Mouse (Mus musculus) inflammation-experienced regulatory T-cells, adult 16 weeks (primary cell): ENCODE results near the gene Slc16a11. TPM values are rescaled to one million over a fixed set of nuclear protein-coding genes. Genes with fewer than 3 reads are reported as not detected.

Experiments used
- polyA plus RNA-seq: library from polyadenylated mRNA; unstranded; fragments of 100-300 nt; shearing (Covaris generic); gene quantifications from one replicate; pipeline ENCODE4 v1.2.1, GENCODE M21; 2017

Slc16a11 gene
- polyA plus RNA-seq: 0.94 TPM

DNA sequence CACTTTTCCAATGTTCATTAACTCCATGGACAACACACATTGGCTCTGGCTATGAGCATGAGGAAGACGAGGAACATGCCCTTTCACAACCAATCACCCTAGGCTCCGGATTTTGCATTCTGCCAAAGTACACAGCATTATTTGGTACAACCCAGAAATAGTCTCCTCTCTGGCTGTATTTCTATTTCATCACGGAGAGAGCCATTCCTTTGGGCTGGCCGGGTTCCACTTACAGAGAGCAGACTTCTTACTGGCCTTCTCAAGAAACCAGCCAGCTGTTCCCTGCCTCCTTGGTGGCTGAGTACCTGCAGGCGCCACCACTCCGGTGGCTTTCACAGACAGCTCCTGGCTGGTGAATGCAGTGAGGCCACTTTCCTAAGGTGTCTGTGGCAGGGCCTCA is at the start of gene Slc16a11:
TSS of gene Slc16a11 (plus strand) at position 330 of the 400 bp plus-strand sequence.

DNA sequence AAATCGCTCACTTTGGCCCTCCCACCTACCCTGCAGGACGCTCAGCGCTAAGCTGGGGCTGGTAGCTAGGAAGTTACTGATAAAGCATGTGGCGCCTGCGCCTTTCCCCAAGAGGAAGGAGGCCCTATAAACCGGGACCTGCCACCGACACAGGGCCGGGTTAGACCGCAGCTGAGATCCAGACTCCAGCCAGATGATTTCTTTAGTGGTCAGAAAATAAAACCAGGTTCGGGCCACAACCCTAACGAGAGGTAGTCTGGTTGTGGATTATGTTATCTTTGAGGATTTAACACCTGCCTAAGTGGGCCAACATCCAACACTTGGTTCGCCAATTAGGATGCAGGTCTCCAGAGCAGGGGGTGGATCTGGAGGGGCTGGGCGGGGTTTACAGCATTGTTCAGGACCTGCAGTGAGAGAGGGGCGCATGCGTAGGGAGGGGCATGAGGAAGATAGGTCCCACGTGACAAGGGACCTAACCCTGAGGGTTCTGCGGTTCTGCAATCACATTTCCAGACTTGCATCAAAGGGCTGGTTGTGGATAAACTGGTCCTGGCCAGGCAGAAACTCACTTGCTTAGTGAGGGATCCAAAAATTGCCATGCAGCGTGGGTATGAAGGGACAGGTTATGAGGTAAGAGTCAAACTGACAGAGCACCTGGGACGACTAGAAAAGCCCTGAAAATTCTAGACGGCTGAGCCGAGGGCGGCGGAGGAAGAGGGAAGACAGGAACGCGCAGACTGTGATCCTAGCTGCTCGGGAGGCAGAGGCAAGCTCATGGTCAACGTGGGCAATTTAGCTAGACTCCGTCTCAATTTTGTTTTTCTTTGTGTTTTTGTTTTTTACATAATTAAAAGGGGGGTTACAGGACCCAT is 8.4 kb downstream of the Slc16a11 start, which contains the start of gene Slc16a13:
TSS of gene Slc16a13 (minus strand) at position 334 of the 872 bp plus-strand sequence.

DNA sequence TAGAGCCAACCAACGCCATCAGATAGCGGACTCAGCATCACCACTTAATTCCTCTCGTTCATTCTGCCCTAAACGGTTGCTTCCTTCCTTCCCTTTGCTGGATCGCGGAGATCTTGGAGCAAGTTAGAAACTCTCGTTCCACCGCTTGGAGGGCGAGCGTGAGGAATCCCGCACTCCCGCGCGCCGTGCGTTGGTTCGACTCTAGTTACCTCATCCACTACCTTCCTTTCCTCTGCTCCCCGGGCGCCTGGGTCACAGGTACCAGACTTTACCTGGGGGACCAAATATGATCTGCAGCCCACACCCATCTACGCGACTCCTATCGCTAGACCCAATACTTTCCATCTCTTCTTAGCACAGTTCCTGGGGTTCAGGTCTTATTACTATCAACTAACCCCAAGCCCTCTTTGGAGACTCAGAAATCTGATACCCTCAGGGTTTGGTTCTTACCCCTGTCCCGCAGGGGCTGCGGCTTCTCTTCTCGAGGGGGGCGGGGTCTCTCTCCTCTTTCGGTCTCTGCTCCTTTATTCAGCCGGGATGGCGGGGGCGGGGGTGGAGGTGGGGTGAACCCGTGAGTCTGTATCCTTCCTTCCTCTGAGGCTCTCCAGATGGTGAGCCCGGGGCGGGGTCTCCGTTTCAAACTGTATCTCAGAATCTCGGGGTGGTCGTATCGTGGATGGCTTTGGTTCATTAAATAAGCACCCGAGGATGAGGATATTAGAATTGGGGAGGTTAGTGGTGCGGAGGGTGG is 16.9 kb downstream of the Slc16a11 start, which contains the start of gene Bcl6b:
TSS of gene Bcl6b (minus strand) at position 539 of the 751 bp plus-strand sequence.

DNA sequence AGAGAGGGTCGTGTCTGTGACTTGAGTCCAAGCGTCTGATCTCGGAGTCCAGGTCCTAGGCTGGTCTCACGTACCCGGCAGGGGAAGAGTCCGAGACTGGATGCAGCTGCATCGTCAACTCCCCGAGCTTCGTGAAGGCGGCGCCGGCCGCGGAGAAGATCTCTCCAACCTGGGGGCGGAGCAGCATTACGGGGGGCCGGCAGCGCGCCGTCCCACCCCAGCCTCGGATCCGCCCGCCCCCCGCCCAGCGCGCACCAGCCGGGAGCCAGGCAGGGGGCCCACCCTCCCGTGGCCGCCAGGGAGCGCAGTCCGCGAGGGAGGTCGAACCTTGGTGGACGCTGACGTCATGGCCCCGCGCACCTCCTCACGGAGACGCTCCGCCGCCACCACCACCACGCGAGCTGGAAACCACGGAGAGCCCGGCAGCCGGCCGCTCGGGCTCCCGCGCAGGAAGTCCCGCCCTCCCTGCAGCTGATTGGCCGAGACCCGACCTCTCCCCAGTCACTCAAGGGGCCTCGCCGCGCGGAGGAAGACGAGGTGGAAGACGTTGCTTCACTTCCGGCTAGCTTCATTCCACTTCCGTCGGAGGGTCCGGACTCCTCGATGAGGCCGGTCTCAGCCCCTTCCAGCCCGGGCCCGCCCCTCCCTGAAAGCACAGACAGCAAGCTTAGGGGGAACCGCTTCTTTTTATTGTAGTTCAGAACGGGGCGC is 25.1 kb downstream of the Slc16a11 start, which contains the start of gene 0610010K14Rik:
TSS of gene 0610010K14Rik (minus strand) at position 458 of the 711 bp plus-strand sequence.

DNA sequence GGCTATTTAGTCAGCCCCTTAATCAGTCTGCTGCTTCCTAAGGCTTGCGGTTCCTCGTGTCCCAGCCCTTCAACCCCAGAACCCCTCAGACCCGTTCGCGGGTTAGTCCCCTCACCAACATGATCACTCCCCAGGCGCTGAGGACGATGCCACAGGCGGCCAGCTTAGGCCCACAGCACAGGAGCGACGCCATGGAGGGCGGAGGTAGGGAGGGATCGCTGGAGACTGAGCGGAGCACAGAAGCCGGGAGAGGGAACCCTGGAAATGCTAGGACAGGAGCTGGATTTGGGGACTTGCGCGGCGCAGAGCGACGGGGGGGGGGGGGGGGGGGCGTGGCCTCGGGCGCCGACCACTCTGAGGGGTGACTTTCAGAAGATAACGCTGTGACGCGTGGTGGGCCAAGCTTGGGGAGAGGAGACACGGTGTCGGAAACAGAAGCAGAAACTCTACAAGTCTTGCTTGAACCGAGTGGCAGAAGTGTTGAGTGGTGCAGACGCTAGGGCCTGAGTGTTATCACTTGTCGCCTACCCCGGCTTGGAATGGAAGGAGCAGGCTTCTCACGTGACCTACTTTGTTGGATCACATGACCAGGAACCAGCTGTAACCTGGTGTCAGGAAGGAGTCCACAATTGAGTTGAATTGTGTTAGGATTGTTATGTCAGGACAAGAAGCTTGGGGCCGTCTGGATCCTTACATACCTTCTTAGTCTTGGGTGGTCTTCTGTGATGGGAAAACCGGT is 27.2 kb downstream of the Slc16a11 start, which contains the start of the genes Gm21988 and Rnasek:
TSS of gene Gm21988 (minus strand) at position 290 of the 739 bp plus-strand sequence.
TSS of gene Rnasek (minus strand) at position 302 of the 739 bp plus-strand sequence.

DNA sequence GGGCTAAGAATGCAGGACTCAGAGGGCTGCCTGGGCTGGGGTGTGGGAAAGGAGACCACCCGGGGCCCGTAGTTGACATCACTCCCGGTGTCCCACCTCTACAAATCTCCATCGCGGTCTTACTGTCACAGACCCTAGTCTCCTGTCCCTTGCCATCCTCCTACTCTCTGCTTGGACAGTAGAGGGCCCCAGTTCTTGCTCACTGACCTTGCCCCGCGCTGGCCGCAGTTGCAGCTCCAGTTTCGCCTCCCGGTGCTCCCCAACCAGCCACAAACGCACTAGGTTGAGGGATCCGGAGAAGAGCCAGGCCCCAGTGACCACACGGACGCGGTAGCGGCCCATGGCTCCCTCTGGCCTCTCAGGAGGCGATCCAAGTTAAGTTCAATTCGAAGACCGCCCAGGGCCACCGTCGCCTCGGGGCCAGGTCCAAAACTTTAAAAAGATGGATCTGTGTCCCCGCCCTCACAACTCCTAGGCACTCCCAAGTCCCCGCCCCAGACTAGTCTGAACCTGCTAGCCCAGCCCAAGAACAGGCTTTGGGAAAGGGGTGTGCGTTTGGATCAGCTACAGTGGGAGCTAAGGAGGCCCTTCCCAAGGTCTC is 42.5 kb downstream of the Slc16a11 start, which contains the start of gene Alox12:
TSS of gene Alox12 (minus strand) at position 423 of the 601 bp plus-strand sequence.

Other genes with a start within 250 kb of the Slc16a11 start
- gene Cldn7, start 248.0 kb upstream of the Slc16a11 start, polyA plus RNA-seq: not detected
- gene Ctdnep1, start 231.6 kb upstream of the Slc16a11 start, polyA plus RNA-seq: 36.6 TPM
- gene Elp5, start 230.2 kb upstream of the Slc16a11 start, polyA plus RNA-seq: 70.7 TPM
- gene Gabarap, start 221.6 kb upstream of the Slc16a11 start, polyA plus RNA-seq: 438 TPM
- 117 TPM for gene Phf23, start 217.0 kb upstream of the Slc16a11 start, polyA plus RNA-seq
- gene Dvl2, start 212.2 kb upstream of the Slc16a11 start, polyA plus RNA-seq: 25.7 TPM
- 152 TPM for gene Acadvl, start 197.3 kb upstream of the Slc16a11 start, polyA plus RNA-seq
- 11.7 TPM for gene Dlg4, start 195.8 kb upstream of the Slc16a11 start, polyA plus RNA-seq
- gene Asgr1, start 158.7 kb upstream of the Slc16a11 start, polyA plus RNA-seq: not detected
- gene Asgr2, start 120.1 kb upstream of the Slc16a11 start, polyA plus RNA-seq: not detected
- gene Mgl2, start 82.4 kb upstream of the Slc16a11 start, polyA plus RNA-seq: not detected
- not detected for gene Clec10a, start 56.6 kb upstream of the Slc16a11 start, polyA plus RNA-seq
- gene Slc16a13, start 8.3 kb downstream of the Slc16a11 start, polyA plus RNA-seq: 5.5 TPM
- 0.51 TPM for gene Bcl6b, start 17.0 kb downstream of the Slc16a11 start, polyA plus RNA-seq
- gene 0610010K14Rik, start 25.2 kb downstream of the Slc16a11 start, polyA plus RNA-seq: 171 TPM
- 5.5 TPM for gene Gm21988, start 27.1 kb downstream of the Slc16a11 start, polyA plus RNA-seq
- gene Rnasek, start 27.1 kb downstream of the Slc16a11 start, polyA plus RNA-seq: 272 TPM
- not detected for gene Alox12, start 42.6 kb downstream of the Slc16a11 start, polyA plus RNA-seq
- gene Alox12e, start 109.9 kb downstream of the Slc16a11 start, polyA plus RNA-seq: not detected
- gene Alox15, start 139.3 kb downstream of the Slc16a11 start, polyA plus RNA-seq: 0.24 TPM
- gene Pelp1, start 197.3 kb downstream of the Slc16a11 start, polyA plus RNA-seq: 11.3 TPM
- 168 TPM for gene Arrb2, start 219.9 kb downstream of the Slc16a11 start, polyA plus RNA-seq
- 81.3 TPM for gene Med11, start 239.2 kb downstream of the Slc16a11 start, polyA plus RNA-seq
- gene Zmynd15, start 246.7 kb downstream of the Slc16a11 start, polyA plus RNA-seq: 0.60 TPM
- 0.43 TPM for gene Cxcl16, start 247.2 kb downstream of the Slc16a11 start, polyA plus RNA-seq